Mouse (Mus musculus) lung, adult 18-20 months (tissue): ENCODE measurements around the gene Ifitm1.
"Not testable (repeated sequence)": the region's sequence is repeated elsewhere in the genome, so short reads cannot be mapped to it uniquely, and the experiment has no call there.

Source experiments
- DNase-seq, 2 experiments: peaks; one replicate each; pipeline ENCODE4 v3.0.0; 2022; ENCODE audit warnings: mixed read lengths in 2 of 2

The Ifitm1 gene

DNA sequence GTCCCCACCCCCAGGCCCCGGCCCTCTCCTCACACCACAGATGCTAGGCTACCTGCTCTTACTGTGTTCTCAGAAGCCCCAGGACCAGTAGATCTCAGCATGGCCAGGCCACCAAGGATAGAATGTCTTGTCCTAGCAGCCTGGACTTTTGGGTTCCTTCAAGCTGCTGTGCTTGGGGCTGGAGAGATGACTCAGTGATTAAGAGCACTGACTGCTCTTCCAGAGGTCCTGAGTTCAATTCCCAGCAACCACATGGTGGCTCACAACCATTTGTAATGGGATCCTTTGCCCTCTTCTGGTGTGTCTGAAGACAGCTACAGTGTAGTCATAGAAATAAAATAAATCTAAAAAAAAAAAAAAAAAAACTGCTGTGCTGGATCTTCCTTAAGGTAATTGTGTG is 50.8 kb downstream of the Ifitm1 start, which contains the start of gene Ifitm6:
Gene Ifitm6, minus strand, starts transcription at position 101 of the 400 bp plus-strand sequence.
- not testable (repeated sequence) for DNase-seq

DNA sequence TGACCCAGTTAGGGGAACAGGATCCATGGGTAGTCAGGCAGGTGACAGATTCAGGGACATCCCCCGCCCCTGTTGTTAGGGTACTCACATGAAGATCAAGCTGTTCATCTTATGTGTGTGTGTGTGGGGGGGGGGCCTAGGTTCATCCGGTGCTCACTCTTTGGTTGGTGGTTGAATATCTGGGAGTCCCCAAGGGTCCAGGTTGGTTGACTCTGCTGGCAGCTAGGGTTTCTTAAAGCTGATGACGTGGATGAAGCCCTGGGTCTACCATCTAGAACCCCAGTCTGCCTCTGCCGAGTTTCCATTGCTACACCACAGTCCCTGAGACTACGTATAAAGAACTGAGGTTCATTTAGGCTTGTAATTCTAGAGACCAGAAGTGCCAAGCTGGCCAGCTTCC is 52.0 kb downstream of the Ifitm1 start:
- DNase-seq, result no peak
